Mouse (Mus musculus) embryo, embryonic 10.5 days (tissue): ENCODE results near the gene Bcl2l14.

Experiments used
- DNase-seq: peaks from one replicate; pipeline ENCODE4 v3.0.0-alpha.2; 2015; ENCODE audit warnings: low spot score

Bcl2l14 gene

GRCm38 (mm10) chr6:134443925-134444324 is 47.8 kb downstream of the Bcl2l14 start:
- no peak for DNase-seq

GRCm38 (mm10) chr6:134448451-134448850 is 52.3 kb downstream of the Bcl2l14 start:
- DNase-seq, result no peak

- DNase-seq, result peak; percentile 28
Observed at GRCm38 (mm10) chr6:134449958-134450357, 53.8 kb downstream of the Bcl2l14 start.

DNA sequence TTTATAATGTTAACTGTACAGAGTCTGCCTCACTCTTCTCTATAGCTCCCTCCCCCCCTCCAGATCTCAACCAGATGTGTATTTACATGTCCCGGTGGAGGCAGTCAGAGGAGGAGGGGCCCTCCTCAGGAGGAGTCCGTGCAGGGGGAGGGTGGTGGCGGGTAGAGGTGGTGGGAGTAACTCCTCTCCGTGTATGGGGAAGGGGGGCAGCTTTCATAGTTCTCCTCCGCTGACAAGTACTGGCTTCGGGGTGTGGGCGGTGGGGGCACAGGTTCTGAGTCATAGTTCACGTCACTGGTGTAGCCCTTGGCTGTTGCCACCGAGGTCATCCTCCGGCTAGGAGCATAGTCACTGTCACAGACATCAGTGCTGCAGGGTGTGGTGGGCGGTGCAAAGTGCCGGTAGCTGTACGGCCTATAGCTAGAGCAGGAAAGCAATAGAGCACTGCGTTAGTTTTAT is 54.6 kb downstream of the Bcl2l14 start:
- DNase-seq, result peak; percentile 68

DNA sequence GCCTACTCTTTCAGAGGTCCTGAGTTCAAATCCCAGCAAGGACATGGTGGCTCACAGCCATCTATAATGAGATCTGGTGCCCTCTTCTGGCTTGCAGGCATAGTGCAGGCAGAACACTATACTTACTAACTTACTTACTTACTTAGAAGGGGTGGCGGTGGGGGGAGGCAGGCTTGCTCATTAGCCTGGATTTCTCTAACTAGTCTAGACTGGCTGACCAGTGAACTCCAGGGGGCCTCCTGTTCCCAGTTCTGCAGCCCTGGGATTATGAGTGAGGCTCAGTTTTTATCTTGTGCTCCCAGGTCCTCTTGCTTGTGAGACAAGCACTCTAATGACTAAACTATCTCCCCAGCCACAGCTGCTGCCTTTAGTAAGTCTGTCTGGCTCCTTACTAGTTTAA is 58.0 kb downstream of the Bcl2l14 start:
- peak; percentile 48 for DNase-seq

- DNase-seq, result no peak
Observed at GRCm38 (mm10) chr6:134458376-134458775, 62.3 kb downstream of the Bcl2l14 start.

- no peak for DNase-seq
Observed at GRCm38 (mm10) chr6:134461175-134461574, 65.1 kb downstream of the Bcl2l14 start.

DNA sequence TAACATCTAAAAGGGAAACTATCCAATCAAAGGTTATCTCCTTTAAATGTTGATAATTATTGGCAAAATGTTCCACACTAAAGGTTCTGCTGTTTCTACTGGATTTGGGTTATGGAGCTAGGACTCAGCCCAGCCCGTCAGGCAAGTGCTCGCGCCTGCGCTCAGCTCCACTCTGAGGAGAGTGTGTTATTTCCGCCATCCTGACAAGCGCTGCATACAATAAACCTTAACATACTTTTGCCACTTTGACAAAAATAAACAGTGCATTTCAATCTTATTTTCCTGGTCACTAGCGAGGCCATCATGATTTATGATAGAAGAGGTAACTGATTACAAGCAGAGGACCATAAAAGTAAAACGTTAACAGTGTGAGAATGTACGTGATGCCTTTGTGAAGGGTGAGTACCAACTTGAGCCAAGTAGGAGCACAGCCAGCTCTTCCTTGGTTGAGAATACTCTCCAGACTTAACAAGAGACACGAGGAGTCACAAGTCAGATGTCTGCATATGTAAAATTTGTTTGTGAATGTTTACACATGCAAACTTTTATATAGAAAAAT is 70.6 kb downstream of the Bcl2l14 start:
- DNase-seq, result no peak

GRCm38 (mm10) chr6:134469297-134469696 is 73.2 kb downstream of the Bcl2l14 start:
- DNase-seq, result no peak

DNA sequence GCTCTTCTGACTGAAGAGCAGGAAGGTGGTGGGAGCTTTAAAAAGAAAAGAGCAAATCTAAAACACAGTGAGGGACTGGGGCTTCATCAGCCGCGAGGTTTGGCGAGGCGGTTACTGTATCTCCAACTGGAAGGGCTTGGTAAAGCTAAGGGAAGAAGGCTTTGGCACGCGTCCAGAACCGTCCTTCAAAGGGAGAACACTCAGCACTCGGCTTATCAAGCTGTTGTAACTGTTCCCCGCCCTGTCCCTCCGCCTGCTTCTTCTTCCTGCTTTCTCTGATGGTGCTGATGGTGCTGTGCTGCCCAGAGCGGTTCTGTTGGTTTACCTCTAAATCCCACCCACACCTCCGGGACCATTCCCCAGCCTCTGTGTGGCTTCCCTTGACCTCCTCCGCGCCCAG is 74.7 kb downstream of the Bcl2l14 start:
- no peak for DNase-seq

DNA sequence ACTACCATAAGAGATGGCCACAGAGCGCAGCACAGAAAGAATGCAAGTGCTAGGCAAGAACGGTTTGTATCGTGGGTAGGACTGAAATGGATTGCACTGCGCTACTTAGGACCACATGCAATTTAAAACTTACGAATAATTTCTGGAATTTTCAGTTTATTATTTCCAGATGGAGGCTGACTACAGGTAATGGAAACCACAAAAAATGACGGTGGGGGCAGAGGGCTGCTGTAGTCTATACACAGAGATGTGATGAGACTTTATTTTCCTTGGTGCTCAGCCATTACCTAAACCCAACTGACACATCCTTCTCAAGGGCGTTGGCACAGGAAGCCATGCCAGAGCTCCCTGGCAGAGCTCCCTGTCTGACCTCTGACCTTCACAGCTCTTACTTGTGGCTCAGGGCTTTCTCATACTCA is 77.0 kb downstream of the Bcl2l14 start:
- peak; percentile 26 for DNase-seq

DNA sequence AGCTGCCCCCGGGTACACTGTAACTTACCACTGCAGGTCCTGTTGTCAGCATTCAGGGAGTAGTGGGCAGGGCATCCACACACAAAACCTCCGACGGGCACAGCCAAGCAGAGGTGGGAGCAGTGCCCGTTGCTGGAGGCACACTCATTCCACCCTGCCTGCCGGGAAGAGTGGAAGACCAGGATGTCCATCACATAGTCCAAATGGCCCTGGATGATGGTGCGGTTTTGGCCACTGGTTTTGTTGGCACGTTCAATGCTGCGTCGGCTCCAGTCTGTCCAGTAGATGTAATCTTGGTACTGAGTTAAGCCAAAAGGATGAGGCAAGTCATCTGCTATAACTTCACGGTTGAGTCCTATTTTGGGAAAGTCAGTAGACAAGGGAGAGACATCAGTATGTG is 83.4 kb downstream of the Bcl2l14 start:
- no peak for DNase-seq

GRCm38 (mm10) chr6:134486318-134486717 is 90.2 kb downstream of the Bcl2l14 start:
- no peak for DNase-seq
